Mouse (Mus musculus): Measurements from ENCODE around the gene Ctnna2. TPM values are rescaled to one million over a fixed set of nuclear protein-coding genes. Genes with fewer than 3 reads are reported as not detected.

Gene Ctnna2
- total RNA-seq, 1 experiment: 0.22 TPM

DNA sequence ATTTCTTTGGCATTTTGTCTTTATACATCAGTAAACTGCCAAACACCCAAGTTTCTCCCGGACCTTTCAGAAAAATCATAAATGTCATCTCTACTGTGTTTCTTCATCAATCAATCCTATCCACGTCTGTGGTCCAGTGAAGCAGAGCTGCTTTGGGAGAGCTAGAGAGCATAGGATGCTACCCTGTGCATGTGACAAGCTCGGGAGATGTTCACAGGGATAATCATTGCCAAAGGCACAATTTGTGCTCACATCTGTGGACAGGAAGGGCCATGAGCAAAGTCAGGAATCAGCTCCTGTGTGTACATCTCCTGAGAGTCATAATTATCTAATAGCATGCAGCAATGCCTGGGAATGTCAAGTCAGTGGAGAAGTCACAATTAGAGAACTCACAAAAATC, 654.8 kb downstream of the Ctnna2 start:
- no peaks in the 10 kb centered on the region for H3K4me1 ChIP-seq (ENCODE audit: control insufficient read depth in 2 of 2, insufficient read depth in 2 of 2, low read length in 2 of 2, poor library complexity in 1 of 2)
- in situ Hi-C loops (cut with MboI; ENCODE audit: low sequenced_read_pairs in 2 of 2, unreplicated experiment in 2 of 2): no loop called here
- H3K36me3 ChIP-seq (ENCODE audit: control insufficient read depth, insufficient read depth, low read length, poor library complexity, severe bottlenecking): no peaks in the 10 kb centered on the region
- no peaks in the 10 kb centered on the region for H3K9me3 ChIP-seq (ENCODE audit: control insufficient read depth, insufficient read depth, low read depth, low read length)
- H3K4me3 ChIP-seq (ENCODE audit: insufficient read depth in 1 of 2, low read depth in 1 of 2, low read length in 2 of 2, poor library complexity in 1 of 2, severe bottlenecking in 1 of 2): no peak overlapping the region
- no peak for DNase-seq (ENCODE audit: low read depth, low spot score)
- H3K27ac ChIP-seq (ENCODE audit: insufficient read depth, low read depth, low read length, poor library complexity, severe bottlenecking): no peak overlapping the region
- TF ChIP-seq CHD2 (IDR thresholded peaks at IDR 0.05; ENCODE audit: low read depth, low read length) (no peak), ZC3H11A (IDR thresholded peaks at IDR 0.05; ENCODE audit: borderline replicate concordance, low read depth, low read length) (no peak), HCFC1 (IDR thresholded peaks at IDR 0.05; ENCODE audit: borderline replicate concordance, insufficient read depth, low read length) (no peak), MAFK (IDR thresholded peaks at IDR 0.05; ENCODE audit: insufficient read depth, low read depth, low read length) (no peak), ZNF384 (IDR thresholded peaks at IDR 0.05; ENCODE audit: low read depth, low read length) (no peak)
- no peak overlapping the region for H3K9ac ChIP-seq (ENCODE audit: insufficient read depth, low read depth, low read length, poor library complexity, severe bottlenecking)

DNA sequence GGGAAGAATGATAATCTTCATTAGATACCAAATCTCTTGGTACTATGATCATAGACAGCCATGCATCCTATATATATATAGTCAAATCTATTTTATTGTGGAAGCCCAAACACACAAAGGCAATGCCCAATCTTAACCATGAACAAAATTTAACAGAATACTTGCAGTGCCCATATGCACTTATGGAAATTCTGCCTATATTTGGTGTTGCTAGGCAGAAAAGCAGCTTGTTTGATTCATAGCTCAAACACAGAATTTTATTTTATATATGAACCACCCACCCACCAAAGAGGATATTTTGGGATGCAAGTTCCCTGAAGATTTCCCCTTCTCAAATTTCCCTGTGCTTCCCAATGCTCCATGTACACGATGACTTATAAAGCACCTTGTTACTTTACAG, 655.2 kb downstream of the Ctnna2 start:
- in situ Hi-C loops (cut with MboI; ENCODE audit: low sequenced_read_pairs in 2 of 2, unreplicated experiment in 2 of 2): no loop called here
- no peak for DNase-seq (ENCODE audit: low read depth, low spot score)
- no peak overlapping the region for H3K27ac ChIP-seq (ENCODE audit: insufficient read depth, low read depth, low read length, poor library complexity, severe bottlenecking)
- TF ChIP-seq HCFC1 (IDR thresholded peaks at IDR 0.05; ENCODE audit: borderline replicate concordance, insufficient read depth, low read length): no peak
- no peak for TF ChIP-seq ZNF384 (IDR thresholded peaks at IDR 0.05; ENCODE audit: low read depth, low read length)
- no peak for TF ChIP-seq CHD2 (IDR thresholded peaks at IDR 0.05; ENCODE audit: low read depth, low read length)
- no peak for TF ChIP-seq ZC3H11A (IDR thresholded peaks at IDR 0.05; ENCODE audit: borderline replicate concordance, low read depth, low read length)
- no peak for TF ChIP-seq MAFK (IDR thresholded peaks at IDR 0.05; ENCODE audit: insufficient read depth, low read depth, low read length)
- H3K9me3 ChIP-seq (ENCODE audit: control insufficient read depth, insufficient read depth, low read depth, low read length): no peaks in the 10 kb centered on the region
- no peak overlapping the region for H3K4me3 ChIP-seq (ENCODE audit: insufficient read depth in 1 of 2, low read depth in 1 of 2, low read length in 2 of 2, poor library complexity in 1 of 2, severe bottlenecking in 1 of 2)
- no peaks in the 10 kb centered on the region for H3K4me1 ChIP-seq (ENCODE audit: control insufficient read depth in 2 of 2, insufficient read depth in 2 of 2, low read length in 2 of 2, poor library complexity in 1 of 2)
- H3K36me3 ChIP-seq (ENCODE audit: control insufficient read depth, insufficient read depth, low read length, poor library complexity, severe bottlenecking): no peaks in the 10 kb centered on the region
- H3K9ac ChIP-seq (ENCODE audit: insufficient read depth, low read depth, low read length, poor library complexity, severe bottlenecking): no peak overlapping the region

DNA sequence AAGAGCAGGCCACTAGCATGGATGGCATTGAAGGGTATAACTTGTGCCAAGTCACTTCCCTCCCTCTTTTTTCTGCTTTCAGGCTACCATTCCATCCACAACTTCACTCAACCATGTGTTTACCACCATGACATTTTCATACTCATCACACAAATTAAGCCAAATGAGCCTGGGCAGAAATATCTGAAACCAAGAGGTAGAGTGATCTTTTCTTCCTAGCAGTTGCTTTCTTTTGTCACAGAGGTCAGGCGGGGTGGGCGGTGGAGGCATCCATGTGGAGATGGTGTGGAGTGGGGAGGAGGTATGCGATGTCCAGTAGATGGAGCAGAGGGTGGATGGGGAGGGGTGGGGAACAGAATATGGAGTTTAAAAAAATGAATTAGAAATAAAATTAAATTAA, 672.7 kb downstream of the Ctnna2 start:
- DNase-seq (ENCODE audit: low read depth, low spot score): no peak
- in situ Hi-C loops (cut with MboI; ENCODE audit: low sequenced_read_pairs in 2 of 2, unreplicated experiment in 2 of 2): no loop called here

DNA sequence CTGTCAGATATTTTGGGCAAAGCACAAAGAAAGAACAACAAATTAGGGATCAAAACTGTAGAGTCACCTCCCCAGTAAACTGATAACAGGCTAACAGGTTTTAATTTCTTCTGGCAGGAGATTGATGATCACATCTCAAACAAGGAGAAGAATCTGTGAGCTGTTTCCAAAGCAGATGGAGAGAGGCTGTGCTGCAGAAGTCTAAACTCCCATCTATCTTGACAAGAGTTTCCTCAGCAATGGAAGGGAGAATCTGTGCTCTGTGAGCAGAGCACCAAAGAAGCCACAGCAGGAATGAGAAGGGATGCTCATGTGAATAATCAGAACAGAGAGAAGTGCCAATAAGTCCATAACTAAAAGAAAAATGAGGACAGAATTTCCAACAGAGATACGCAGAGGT, 678.2 kb downstream of the Ctnna2 start:
- Histone ChIP-seq H3K36me3 (ENCODE audit: control insufficient read depth, insufficient read depth, low read length, poor library complexity, severe bottlenecking) (no peaks in the 10 kb centered on the region), H3K9me3 (ENCODE audit: control insufficient read depth, insufficient read depth, low read depth, low read length) (no peaks in the 10 kb centered on the region), H3K27ac (ENCODE audit: insufficient read depth, low read depth, low read length, poor library complexity, severe bottlenecking) (no peak overlapping the region), H3K4me1 (ENCODE audit: control insufficient read depth in 2 of 2, insufficient read depth in 2 of 2, low read length in 2 of 2, poor library complexity in 1 of 2) (no peaks in the 10 kb centered on the region), H3K9ac (ENCODE audit: insufficient read depth, low read depth, low read length, poor library complexity, severe bottlenecking) (no peak overlapping the region), H3K4me3 (ENCODE audit: insufficient read depth in 1 of 2, low read depth in 1 of 2, low read length in 2 of 2, poor library complexity in 1 of 2, severe bottlenecking in 1 of 2) (no peak overlapping the region)
- in situ Hi-C loops (cut with MboI; ENCODE audit: low sequenced_read_pairs in 2 of 2, unreplicated experiment in 2 of 2): no loop called here
- TF ChIP-seq CHD2 (IDR thresholded peaks at IDR 0.05; ENCODE audit: low read depth, low read length) (no peak), ZC3H11A (IDR thresholded peaks at IDR 0.05; ENCODE audit: borderline replicate concordance, low read depth, low read length) (no peak), ZNF384 (IDR thresholded peaks at IDR 0.05; ENCODE audit: low read depth, low read length) (no peak), HCFC1 (IDR thresholded peaks at IDR 0.05; ENCODE audit: borderline replicate concordance, insufficient read depth, low read length) (no peak), MAFK (IDR thresholded peaks at IDR 0.05; ENCODE audit: insufficient read depth, low read depth, low read length) (no peak)
- no peak for DNase-seq (ENCODE audit: low read depth, low spot score)

More for the DNA sequence above, 672.7 kb downstream of the Ctnna2 start:
- Histone ChIP-seq H3K9ac (ENCODE audit: insufficient read depth, low read depth, low read length, poor library complexity, severe bottlenecking) (no peak overlapping the region), H3K4me1 (ENCODE audit: control insufficient read depth in 2 of 2, insufficient read depth in 2 of 2, low read length in 2 of 2, poor library complexity in 1 of 2) (no peaks in the 10 kb centered on the region), H3K4me3 (ENCODE audit: insufficient read depth in 1 of 2, low read depth in 1 of 2, low read length in 2 of 2, poor library complexity in 1 of 2, severe bottlenecking in 1 of 2) (no peak overlapping the region), H3K9me3 (ENCODE audit: control insufficient read depth, insufficient read depth, low read depth, low read length) (no peaks in the 10 kb centered on the region), H3K36me3 (ENCODE audit: control insufficient read depth, insufficient read depth, low read length, poor library complexity, severe bottlenecking) (no peaks in the 10 kb centered on the region), H3K27ac (ENCODE audit: insufficient read depth, low read depth, low read length, poor library complexity, severe bottlenecking) (no peak overlapping the region)
- TF ChIP-seq CHD2 (IDR thresholded peaks at IDR 0.05; ENCODE audit: low read depth, low read length) (no peak), ZC3H11A (IDR thresholded peaks at IDR 0.05; ENCODE audit: borderline replicate concordance, low read depth, low read length) (no peak), HCFC1 (IDR thresholded peaks at IDR 0.05; ENCODE audit: borderline replicate concordance, insufficient read depth, low read length) (no peak), ZNF384 (IDR thresholded peaks at IDR 0.05; ENCODE audit: low read depth, low read length) (no peak), MAFK (IDR thresholded peaks at IDR 0.05; ENCODE audit: insufficient read depth, low read depth, low read length) (no peak)

DNA sequence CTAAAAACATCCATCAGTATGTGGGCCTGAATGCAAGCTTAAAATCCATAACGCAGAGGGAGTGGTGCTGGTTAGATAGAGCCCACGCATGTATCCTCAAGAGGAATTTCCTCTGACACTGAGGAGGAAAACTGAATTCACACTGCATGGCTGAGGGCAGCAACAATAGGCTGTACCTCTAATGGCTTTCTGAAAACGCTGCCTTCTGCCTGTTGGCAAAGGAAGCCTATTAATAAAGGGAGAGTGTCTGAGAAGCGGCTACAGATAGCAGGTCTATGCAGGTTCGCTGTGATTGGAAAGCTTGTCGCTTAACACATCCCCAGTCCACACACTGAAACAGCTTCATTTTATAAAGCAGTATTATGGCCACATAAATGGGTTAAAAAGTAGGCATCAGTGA, 688.1 kb downstream of the Ctnna2 start:
- no peak overlapping the region for H3K4me3 ChIP-seq (ENCODE audit: insufficient read depth in 1 of 2, low read depth in 1 of 2, low read length in 2 of 2, poor library complexity in 1 of 2, severe bottlenecking in 1 of 2)
- no peaks in the 10 kb centered on the region for H3K9me3 ChIP-seq (ENCODE audit: control insufficient read depth, insufficient read depth, low read depth, low read length)
- TF ChIP-seq ZC3H11A (IDR thresholded peaks at IDR 0.05; ENCODE audit: borderline replicate concordance, low read depth, low read length): no peak
- TF ChIP-seq ZNF384 (IDR thresholded peaks at IDR 0.05; ENCODE audit: low read depth, low read length): no peak
- TF ChIP-seq MAFK (IDR thresholded peaks at IDR 0.05; ENCODE audit: insufficient read depth, low read depth, low read length): no peak
- no peak for TF ChIP-seq CHD2 (IDR thresholded peaks at IDR 0.05; ENCODE audit: low read depth, low read length)
- TF ChIP-seq HCFC1 (IDR thresholded peaks at IDR 0.05; ENCODE audit: borderline replicate concordance, insufficient read depth, low read length): no peak
- H3K4me1 ChIP-seq (ENCODE audit: control insufficient read depth in 2 of 2, insufficient read depth in 2 of 2, low read length in 2 of 2, poor library complexity in 1 of 2): no peaks in the 10 kb centered on the region
- H3K27ac ChIP-seq (ENCODE audit: insufficient read depth, low read depth, low read length, poor library complexity, severe bottlenecking): no peak overlapping the region
- no peak overlapping the region for H3K9ac ChIP-seq (ENCODE audit: insufficient read depth, low read depth, low read length, poor library complexity, severe bottlenecking)
- H3K36me3 ChIP-seq (ENCODE audit: control insufficient read depth, insufficient read depth, low read length, poor library complexity, severe bottlenecking): no peaks in the 10 kb centered on the region
- no peak for DNase-seq (ENCODE audit: low read depth, low spot score)
- in situ Hi-C loops (cut with MboI; ENCODE audit: low sequenced_read_pairs in 2 of 2, unreplicated experiment in 2 of 2): no loop called here

Data from ES-E14 (cell line).